Mouse (Mus musculus) C2C12 (cell line): ENCODE results near the gene Psmc3ip.

Experiments used
- CTCF ChIP-seq: IDR thresholded peaks from one replicate; pipeline ENCODE4 v1.5.1; 2011; ENCODE audit not compliant: control insufficient read depth, insufficient read depth, insufficient read length
- FOSL1 ChIP-seq: IDR thresholded peaks from one replicate; pipeline ENCODE4 v1.8.0; 2011; ENCODE audit warnings: mild to moderate bottlenecking, low read length; ENCODE audit not compliant: poor library complexity, insufficient read depth, severe bottlenecking
- USF1 ChIP-seq: IDR thresholded peaks from one replicate; pipeline ENCODE4 v1.6.1; 2011; ENCODE audit warnings: low read depth, mild to moderate bottlenecking, control low read depth, moderate library complexity

GRCm38 (mm10) chr11:101059473-101059872, 35.8 kb downstream of the Psmc3ip start:
- TF ChIP-seq CTCF: no peak
- TF ChIP-seq USF1: no peak
- TF ChIP-seq FOSL1: no peak
